Mouse (Mus musculus): ENCODE results near the gene Abl1.

GRCm38 (mm10) chr2:31788227-31788626, 100.1 kb downstream of the Abl1 start:
- TF ChIP-seq POLR2A (IDR thresholded peaks at IDR 0.05; ENCODE audit: insufficient read length, low read depth): no peak
- no peak for TF ChIP-seq E2F4 (IDR thresholded peaks at IDR 0.05; ENCODE audit: insufficient read depth)
- TF ChIP-seq TCF12 (IDR thresholded peaks at IDR 0.05; ENCODE audit: insufficient read depth, poor library complexity, severe bottlenecking): no peak
- TF ChIP-seq MYOD1 (IDR thresholded peaks at IDR 0.05; ENCODE audit: control insufficient read depth in 1 of 3, insufficient read length in 2 of 3, low read depth in 2 of 3): no peak
- TF ChIP-seq MAX (IDR thresholded peaks at IDR 0.05; ENCODE audit: low read depth): no peak
